Mouse (Mus musculus): ENCODE results near the gene Slc44a2.

Gene Slc44a2

GRCm38 (mm10) chr9:21392646-21393175 is 72.2 kb downstream of the Slc44a2 start:
- no peak for DNase-seq

- no peak for DNase-seq
Measured at GRCm38 (mm10) chr9:21395692-21396091, 75.2 kb downstream of the Slc44a2 start.

- no peak for DNase-seq
Measured at GRCm38 (mm10) chr9:21397170-21397569, 76.7 kb downstream of the Slc44a2 start.

- DNase-seq: no peak
Measured at GRCm38 (mm10) chr9:21401042-21401441, 80.5 kb downstream of the Slc44a2 start.

- no peak for DNase-seq
Measured at GRCm38 (mm10) chr9:21402764-21403253, 82.3 kb downstream of the Slc44a2 start.

GRCm38 (mm10) chr9:21403745-21404144 is 83.2 kb downstream of the Slc44a2 start:
- DNase-seq: no peak

Data from lung, postnatal 36 days (tissue).